Mouse (Mus musculus): Measurements from ENCODE around the gene Adgrl2. TPM values are rescaled to one million over a fixed set of nuclear protein-coding genes. Genes with fewer than 3 reads are reported as not detected.

The Adgrl2 gene
- total RNA-seq, 1 experiment from 2014 or later = 82.1 TPM

- no peak for DNase-seq
Measured at GRCm38 (mm10) chr3:148921966-148922587, 68.3 kb downstream of the Adgrl2 start.

- DNase-seq = no peak
Measured at GRCm38 (mm10) chr3:148920881-148921280, 69.5 kb downstream of the Adgrl2 start.

- DNase-seq = no peak
Measured at GRCm38 (mm10) chr3:148918425-148918824, 71.9 kb downstream of the Adgrl2 start.

GRCm38 (mm10) chr3:148917837-148918236 lies 72.5 kb downstream of the Adgrl2 start:
- DNase-seq = no peak

- no peak for DNase-seq
Measured at GRCm38 (mm10) chr3:148916226-148916625, 74.1 kb downstream of the Adgrl2 start.

- no peak for DNase-seq
Measured at GRCm38 (mm10) chr3:148912944-148913684, 77.2 kb downstream of the Adgrl2 start.

GRCm38 (mm10) chr3:148912536-148912935 lies 77.8 kb downstream of the Adgrl2 start:
- DNase-seq = no peak

GRCm38 (mm10) chr3:148907873-148908272 lies 82.5 kb downstream of the Adgrl2 start:
- no peak for DNase-seq

GRCm38 (mm10) chr3:148907024-148907778 lies 83.2 kb downstream of the Adgrl2 start:
- no peak for DNase-seq

- no peak for DNase-seq
Measured at GRCm38 (mm10) chr3:148905906-148906779, 84.2 kb downstream of the Adgrl2 start.

GRCm38 (mm10) chr3:148905435-148905834 lies 84.9 kb downstream of the Adgrl2 start:
- no peak for DNase-seq

- no peak for DNase-seq
Measured at GRCm38 (mm10) chr3:148899857-148900256, 90.5 kb downstream of the Adgrl2 start.

GRCm38 (mm10) chr3:148899416-148899815 lies 90.9 kb downstream of the Adgrl2 start:
- no peak for DNase-seq

GRCm38 (mm10) chr3:148898535-148899250 lies 91.7 kb downstream of the Adgrl2 start:
- DNase-seq = no peak

GRCm38 (mm10) chr3:148896281-148896680 lies 94.1 kb downstream of the Adgrl2 start:
- no peak for DNase-seq

- DNase-seq = no peak
Measured at GRCm38 (mm10) chr3:148895396-148896109, 94.8 kb downstream of the Adgrl2 start.

- DNase-seq = no peak
Measured at GRCm38 (mm10) chr3:148894867-148895266, 95.5 kb downstream of the Adgrl2 start.

- no peak for DNase-seq
Measured at GRCm38 (mm10) chr3:148887902-148888301, 102.5 kb downstream of the Adgrl2 start.

GRCm38 (mm10) chr3:148886956-148887355 lies 103.4 kb downstream of the Adgrl2 start:
- DNase-seq = no peak

GRCm38 (mm10) chr3:148885980-148886668 lies 104.2 kb downstream of the Adgrl2 start:
- no peak for DNase-seq
